Mouse (Mus musculus) cerebellum, adult 9-11 months (tissue): ENCODE results near the gene Tktl2.

Experiments
- DNase-seq: peaks from one replicate; pipeline ENCODE4 v3.0.0; 2022

Tktl2 gene

DNA sequence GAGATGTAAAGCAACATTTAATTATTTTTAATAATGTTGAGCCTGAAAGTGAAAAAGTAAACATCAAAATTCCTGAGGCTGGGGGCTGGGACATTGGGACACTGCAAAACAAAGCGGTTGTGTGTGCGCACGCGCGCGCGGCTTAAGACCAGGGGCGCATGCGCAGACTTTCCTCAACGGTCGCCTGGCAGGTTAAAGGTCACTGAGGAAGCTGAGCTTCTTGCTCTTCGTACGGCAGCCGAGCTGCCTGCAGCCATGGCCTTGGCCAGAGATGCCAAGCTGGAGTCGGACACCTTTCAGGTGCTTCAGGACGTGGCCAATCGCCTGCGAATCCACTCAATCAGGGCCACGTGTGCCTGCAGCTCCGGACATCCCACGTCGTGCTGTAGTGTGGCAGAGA lies at the start of gene Tktl2:
TSS of gene Tktl2 (plus strand) at position 220 of the 400 bp plus-strand sequence.
- no peak for DNase-seq

DNA sequence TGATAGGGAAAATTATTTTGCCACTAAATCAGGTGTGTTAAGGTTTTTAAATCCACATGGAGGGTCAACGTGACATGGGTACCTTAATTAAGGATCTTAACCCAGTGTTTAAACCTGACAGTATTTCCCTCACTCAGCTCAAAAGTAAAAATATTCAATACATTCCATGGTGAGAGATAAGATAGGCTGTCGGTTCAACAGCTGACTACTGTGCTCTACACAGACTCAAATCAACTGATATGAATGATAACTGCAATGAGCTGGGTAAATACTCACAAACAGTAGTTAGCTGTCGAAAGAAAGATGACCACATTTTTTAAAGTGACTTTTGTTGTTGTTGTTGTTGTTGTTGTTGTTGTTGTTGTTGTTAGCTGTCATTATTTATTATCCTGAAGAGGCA lies 41.7 kb upstream of the Tktl2 start:
- no peak for DNase-seq

DNA sequence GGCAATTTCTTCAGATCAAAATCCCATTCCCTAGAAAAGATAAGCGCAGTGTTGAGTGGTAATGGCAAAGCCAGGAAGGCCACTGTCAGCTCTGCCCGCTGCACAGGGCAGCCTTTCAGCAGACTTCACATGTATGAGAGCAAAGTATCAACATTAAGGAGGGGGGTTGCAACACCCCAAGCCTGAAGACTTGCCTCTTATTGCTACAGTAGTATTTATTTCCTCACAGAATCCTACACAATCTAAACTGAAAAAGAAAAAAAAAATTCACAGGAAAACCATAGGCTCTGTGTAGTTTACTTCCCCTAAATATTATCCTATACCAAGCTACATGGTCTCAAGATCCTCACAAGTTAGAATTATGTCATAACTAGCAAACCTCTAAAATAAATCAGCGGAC lies 34.7 kb upstream of the Tktl2 start:
- no peak for DNase-seq

DNA sequence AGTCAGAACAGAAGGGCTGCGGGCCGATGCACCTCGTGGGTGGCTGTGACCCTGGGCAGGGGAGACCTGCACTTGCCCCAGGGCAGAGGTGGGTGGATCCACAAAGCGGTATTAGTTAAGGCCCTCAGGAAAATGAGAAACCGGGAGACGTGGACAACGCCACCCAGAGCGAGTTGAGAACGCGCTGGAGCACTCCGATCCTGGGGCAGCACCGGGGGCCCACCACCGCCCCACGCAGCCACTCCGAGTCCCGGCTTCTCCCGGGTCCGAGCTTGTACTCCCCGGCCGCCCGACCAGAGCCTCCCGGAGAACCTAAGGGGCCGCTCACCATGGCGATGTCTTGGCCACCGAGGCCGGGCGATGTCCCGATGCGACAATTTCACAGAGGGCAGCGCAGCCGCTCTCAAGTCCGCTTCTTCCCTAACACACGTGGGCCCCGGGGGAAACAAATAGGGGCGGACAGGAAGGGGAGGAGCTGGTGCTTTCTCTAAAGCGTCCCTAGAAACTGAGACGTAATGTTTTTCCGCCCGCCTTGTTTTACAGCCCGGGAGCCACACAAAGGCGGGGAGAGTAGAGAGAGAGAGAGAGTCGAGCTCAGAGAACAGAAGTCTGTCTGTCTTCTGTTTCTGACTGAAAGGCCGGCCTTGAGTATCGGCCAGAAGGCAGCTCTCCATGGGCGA lies 25.3 kb upstream of the Tktl2 start, which contains the start of gene Tma16:
TSS of gene Tma16 (minus strand) at position 447 of the 680 bp plus-strand sequence.
- peak; percentile 79 for DNase-seq

DNA sequence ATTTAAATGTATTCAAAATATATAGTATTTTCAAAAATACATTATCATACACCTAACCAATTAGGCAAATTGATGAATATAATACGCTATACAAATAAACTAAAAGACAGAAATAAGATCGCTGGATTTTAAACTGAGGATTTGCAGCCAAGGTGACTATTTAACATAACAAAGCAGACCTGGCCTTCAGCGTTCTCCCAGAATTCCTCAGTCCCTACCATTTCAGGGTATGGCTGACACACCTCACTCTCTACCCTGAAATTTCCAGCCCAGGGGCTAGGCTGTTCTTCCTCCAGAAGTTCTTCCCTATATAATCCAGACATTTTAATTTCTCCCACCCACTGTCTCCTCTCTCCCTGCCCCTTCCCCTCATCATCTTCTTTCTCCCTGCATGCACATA lies 23.0 kb upstream of the Tktl2 start:
- DNase-seq = no peak

DNA sequence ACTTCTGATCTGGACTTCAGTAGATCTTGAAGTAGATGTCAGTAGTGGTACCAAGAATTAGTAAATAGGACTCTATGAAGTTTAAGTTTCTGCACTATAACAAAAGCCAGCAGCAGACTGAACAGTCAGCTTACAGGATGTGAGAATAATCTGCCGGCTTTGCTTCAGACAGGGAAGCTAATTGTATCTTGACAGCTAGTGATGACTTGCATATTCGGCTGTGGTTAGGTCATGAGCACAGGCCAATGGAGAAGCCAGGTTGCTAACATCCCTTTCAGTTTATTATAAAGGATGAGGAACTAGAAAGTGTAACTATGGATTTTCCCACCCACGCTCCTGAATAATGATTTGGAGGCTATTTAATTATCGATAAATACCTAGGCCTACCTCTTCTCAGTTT lies 20.9 kb upstream of the Tktl2 start:
- no peak for DNase-seq

DNA sequence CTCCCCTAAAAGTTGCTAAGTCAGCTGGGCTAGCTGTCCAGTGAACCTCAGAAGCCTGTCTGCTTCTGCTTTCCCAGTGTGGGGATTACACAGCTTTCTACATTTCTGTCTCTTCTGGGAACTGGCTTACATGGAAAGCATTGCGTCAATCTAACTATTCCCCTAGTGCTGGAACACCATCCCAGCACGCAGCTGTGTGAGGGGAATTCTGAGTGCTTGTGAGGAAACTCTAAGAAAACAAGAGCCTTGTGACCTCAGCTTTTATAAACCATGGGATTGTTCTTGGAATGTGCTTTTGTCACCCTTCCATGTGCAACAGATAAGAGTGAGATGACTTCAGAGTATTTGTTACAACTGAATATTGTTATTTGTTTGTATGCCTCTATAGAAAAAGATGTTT lies 17.1 kb upstream of the Tktl2 start:
- no peak for DNase-seq

DNA sequence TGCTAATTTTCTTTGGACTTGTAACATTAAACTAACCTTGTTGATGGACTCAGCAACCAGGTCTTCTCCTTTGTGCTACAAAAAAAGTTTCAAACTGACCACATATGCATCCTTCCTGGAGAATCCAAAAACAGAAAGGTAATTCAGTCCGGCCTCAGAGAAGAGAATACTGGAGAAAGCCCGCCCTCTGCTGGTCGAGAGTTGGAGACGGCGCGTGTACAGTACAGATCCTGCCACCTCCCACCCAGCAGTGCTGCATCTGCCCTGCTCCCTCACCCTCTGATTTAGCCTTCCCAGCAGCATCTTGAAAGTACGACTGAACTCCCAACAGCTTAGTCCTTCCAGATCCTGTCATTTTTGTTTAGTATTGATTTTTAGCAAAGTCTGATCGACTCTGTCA lies 15.8 kb upstream of the Tktl2 start:
- peak; percentile 22 for DNase-seq

DNA sequence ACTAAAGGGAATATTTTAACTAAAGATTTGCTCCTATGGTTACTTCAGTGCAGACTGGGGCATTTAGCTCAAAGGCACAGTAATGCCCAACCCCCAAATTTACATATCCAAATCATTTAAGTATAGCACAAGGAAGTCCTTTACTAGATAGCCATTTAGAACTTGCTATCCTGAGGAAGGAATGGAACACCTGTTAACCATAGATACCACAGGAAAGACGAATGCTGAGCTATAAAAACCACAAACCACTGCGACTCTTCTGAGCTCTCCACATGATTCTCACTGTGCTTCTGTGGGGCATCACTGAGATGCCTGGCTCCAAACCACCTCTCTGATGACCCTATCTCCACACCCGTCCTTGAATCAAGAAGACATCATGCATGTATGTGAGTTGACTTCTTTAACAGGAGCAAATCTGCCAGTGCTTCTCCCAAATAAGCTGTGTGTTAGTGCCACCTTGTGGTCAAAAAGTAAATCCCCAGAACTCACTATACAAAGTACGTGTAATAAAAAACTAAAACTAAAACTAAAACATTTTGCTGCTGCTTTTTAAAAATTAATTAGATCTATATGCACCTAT lies 14.5 kb upstream of the Tktl2 start:
- peak; percentile 6 for DNase-seq

DNA sequence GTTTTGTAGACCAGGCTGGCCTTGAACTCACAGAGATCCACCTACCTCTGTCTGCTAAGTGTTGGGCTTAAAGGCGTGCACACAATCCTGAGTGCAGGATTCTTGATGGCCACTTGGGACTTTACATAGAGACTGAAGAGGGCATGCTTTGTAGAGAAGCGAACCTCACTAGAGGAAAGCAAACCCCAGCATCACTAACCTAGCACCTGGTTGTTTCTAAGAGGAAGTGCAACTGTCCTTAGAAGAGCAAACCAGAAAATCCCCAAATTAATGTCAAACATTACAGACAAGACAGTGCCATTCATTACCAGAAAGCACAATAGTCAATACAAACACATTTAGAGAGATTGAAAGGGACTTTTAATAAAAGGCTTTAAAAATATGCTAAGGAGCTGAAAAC lies 8.2 kb upstream of the Tktl2 start:
- no peak for DNase-seq

DNA sequence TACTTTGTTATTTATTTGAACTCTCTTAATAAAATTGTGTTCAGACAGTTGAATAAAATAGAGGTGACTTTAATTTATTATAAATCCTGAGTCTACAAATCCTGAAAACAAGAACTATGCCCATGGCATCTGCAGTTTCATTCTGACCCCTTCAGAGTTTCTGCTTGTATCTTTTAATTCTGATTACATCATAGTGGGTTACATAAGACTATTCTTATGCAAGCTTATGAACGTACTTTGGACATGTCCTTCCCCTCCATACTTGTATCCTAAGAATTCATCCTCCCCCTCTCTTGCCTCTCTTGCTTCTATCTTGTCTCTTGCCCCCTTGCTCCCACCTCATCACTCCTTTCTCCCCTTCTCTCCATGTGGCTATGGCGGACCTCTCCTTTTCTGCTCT lies 7.6 kb downstream of the Tktl2 start:
- DNase-seq = no peak

DNA sequence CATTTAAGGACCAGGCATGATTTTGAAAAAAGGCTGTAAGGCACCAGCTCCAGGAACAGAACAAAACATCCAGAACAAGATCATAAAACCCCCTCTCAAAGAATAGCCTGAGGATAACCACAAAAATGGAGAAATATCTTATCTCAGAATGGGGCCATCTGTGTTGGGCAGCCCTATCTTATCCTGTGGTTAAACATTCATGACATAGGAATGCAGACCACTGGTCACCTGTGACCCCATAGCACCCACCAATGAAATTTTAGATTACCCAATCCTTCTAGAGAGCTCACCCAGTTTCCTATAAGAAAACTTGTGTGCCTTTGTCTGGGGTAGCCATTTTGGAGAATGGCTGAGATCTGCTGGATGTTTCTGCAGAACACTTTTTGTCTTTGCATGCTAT lies 9.0 kb downstream of the Tktl2 start:
- DNase-seq = no peak

DNA sequence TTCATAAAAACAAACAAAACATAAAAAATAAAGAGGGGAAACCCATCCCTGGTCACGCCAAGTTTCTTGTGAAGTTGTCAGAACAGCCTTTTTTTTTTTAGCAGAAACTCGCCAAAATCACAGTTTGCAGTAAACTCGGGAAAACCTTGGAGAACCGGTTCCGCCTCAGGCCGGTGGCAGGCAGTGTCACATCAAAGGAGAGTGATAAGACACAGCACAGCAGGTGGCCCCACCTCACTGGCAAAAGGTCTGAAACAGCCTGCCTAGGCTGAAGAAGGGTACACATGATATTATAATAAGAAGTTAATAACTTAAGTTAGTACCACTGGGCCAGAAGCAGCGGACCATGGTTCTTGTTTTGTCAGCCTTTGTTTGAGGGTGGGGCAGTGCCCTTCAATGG lies 38.5 kb downstream of the Tktl2 start:
- no peak for DNase-seq
